Mouse (Mus musculus) gastrocnemius, adult 2 months (tissue): ENCODE results near the gene Setd7. TPM values are rescaled to one million over a fixed set of nuclear protein-coding genes. Genes with fewer than 3 reads are reported as not detected.

Experiments
- DNase-seq: peaks from one replicate; pipeline ENCODE4 v3.0.0; 2022
- H3K27ac ChIP-seq: fragments of 200-600 bp; 2 replicates; pipeline ENCODE4 v1.8.1; 2022; ENCODE audit warnings: mild to moderate bottlenecking
- H3K4me3 ChIP-seq: fragments of 200-600 bp; 2 replicates; pipeline ENCODE4 v1.8.1; 2022; ENCODE audit warnings: mild to moderate bottlenecking, moderate library complexity
- CTCF ChIP-seq: fragments of 200-600 bp; IDR thresholded peaks from 2 replicates; pipeline ENCODE4 v1.8.1; 2022; ENCODE audit warnings: antibody characterized with exemption, mild to moderate bottlenecking, moderate library complexity
- intact Hi-C: fragments of 180-260 bp; cut with DNase I; formaldehyde crosslinking; loops from one replicate; pipeline ENCODE4 v1.15.1; 2025
- total RNA-seq, 2 experiments: library from RNA; stranded (reverse); gene quantifications; 2 replicates each; pipeline ENCODE4 v1.2.3; 2021

Gene Setd7
- total RNA-seq, 2 experiments from 2014 or later: 148 to 167 TPM

GRCm38 (mm10) chr3:51577816-51578749 is 17.4 kb upstream of the Setd7 start:
- peak; percentile 45 for DNase-seq
- TF ChIP-seq CTCF: no peak
- H3K27ac ChIP-seq: no peak overlapping the region
- intact Hi-C loops: no loop called here
- no peak overlapping the region for H3K4me3 ChIP-seq

- no peak for TF ChIP-seq CTCF
- intact Hi-C loops: no loop called here
- H3K27ac ChIP-seq: no peak overlapping the region
- DNase-seq: no peak
- H3K4me3 ChIP-seq: no peak overlapping the region
Observed at GRCm38 (mm10) chr3:51577359-51577758, 16.7 kb upstream of the Setd7 start.

DNA sequence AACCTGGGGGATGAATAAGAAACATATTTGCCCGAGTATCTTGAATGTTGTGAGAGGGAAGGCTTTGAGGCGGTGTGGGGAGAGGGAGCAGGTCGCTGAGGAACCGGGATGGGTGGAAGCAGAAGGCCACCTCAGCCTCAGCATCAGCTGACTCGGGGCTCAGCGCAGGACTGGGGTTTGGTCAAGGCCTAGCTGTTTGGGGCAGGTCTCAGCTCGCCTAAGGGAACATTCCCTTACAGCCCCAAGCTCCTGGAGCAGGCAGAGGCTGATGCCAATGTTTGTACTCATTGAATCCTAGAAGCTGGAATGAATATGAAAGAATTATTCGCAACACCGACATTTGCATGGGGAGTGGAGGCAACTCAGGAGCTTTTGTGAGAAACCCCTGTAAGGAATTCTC is 13.2 kb upstream of the Setd7 start:
- no peak for TF ChIP-seq CTCF
- no peak overlapping the region for H3K27ac ChIP-seq
- intact Hi-C loops: no loop called here
- no peak for DNase-seq
- H3K4me3 ChIP-seq: no peak overlapping the region

DNA sequence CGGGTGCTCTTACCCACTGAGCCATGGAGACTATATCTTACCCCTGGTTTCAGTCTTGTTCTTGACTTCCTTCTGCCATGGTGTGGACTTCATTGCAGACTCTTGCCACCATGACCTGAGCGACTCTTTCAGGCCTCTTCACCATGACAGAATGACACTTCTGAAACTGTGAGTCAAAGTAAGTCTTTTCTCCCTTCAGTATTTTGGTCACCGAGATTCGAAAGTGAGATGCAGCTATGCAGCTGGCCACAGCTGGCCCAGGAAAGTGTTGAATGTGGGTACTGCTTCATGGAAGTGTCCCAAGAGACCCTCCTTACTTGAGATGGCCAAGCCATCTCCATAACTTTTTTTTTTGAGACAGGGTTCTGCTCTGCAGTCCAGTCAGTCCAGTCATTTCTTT is 9.5 kb upstream of the Setd7 start:
- no peak for DNase-seq
- intact Hi-C loops: no loop called here
- Histone ChIP-seq H3K27ac (no peak overlapping the region), H3K4me3 (no peak overlapping the region)
- TF ChIP-seq CTCF: no peak

DNA sequence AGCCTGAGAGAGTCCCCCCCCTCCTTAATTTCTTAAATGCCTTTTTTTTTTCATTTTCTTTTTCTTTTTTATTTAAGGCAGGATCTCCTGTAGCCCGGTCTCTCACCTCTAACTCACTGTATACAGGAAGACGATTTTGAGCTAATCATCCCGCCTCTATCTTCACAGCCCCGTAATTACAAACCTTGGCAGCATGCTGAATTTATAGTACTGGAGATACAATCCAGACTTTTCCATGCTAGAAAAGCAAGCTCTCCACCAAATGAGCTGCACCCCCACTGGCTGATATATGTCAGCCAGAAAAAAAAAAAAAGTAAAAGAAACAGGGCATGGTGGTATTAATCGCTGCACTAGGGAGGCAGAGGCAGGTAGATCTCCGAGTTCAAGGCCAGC is 1.3 kb upstream of the Setd7 start:
- intact Hi-C loops: loop anchor here (5.0 kb wide), 2 partner anchors 50 to 85 kb away; no protein-coding TSS in a partner anchor
- H3K27ac ChIP-seq: peak overlapping the region; percentile 99; the same call in 1 of the 2 replicates
- TF ChIP-seq CTCF: no peak

DNA sequence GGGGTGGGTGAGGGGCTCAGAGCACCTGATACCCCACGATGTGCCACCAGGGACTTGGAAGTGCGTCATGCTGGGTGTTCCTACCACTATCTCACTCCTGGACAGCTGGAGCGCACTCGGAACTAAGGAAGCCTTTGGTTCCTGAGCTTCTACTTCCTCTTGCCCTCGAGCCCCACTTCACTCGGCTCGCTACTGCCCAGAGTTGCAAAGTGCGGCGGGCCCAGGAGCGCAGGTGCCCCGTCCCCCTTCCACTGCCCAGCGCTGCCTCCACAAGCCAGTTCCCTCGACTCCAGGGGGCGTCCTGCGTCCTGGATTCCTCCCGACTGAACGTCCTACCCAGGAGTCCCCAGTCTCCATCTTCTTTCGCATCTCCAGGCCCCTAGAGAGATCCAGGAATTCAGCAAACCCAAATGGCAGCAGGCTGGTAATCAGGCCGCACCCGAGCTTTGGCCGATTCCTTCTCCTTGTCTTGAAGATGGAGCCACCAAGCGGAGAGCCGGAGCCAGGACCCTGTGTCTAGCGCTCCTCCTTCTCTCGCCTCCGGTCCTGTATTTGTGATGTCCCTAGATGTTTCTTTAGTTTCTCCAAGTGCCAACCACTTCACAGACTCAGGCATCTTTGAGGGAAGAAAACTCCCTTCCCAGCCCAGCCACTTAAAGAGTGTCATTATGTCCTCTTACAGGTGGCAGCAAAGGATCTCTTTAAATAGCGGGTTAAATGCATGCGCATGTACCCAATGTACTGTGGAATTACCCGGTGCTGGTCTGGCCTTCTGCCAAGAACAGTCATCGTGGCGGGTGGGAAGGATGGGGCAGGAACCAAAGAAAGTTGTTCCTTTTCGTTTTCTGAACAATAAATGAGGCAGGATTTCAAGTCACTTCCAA is 672 bp upstream of the Setd7 start:
- peak; percentile 69 for DNase-seq
- Histone ChIP-seq H3K4me3 (peak overlapping the region; percentile 84), H3K27ac (peak overlapping the region; percentile 99)
- intact Hi-C loops: loop anchor here (5.0 kb wide), 2 partner anchors 49 to 86 kb away; no protein-coding TSS in a partner anchor
- TF ChIP-seq CTCF: peak; percentile 46

More for the DNA sequence above, 1.3 kb upstream of the Setd7 start:
- no peak for DNase-seq
- H3K4me3 ChIP-seq: peak overlapping the region; percentile 84

DNA sequence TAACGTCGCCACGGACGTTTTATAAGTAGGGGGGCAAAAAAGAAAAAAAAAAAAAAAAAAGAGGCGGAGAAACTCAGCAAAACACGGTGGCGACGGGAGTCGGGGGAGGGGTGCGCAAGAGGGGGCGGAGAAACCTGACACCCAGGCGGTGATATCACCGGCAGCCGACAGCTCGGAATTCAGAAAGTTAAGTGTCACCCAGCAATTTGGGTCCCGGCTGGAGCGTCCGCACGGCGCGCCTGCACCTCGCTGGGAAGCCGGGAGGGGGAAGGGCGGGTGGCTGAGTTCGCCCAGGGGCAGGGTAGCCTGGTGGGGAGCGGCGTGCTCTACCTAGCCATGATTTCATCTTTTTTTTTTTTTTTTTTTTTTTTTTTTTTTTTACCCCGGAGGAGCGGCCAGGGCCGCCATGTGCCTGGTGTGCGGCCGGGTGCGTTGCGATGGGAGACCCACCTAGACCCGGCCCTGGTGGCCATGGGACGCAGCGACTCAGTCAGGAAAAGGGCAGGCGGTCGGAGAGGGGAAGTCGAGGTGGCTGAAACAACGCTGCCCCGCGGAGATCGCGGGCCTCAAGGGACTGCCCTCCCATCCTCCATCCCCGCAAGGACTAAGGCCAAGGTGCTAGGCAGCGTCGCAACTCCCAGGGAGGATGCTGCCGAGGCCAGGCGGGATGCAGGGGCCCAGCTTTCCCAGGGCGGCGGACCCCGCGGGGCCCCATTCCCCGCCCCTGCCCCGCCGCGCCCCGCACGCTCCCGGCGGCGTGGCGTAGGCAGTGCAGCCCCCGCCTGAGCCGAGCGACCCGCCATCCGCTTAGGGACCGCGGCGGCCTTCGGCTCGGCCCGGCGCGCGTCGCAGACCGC is 857 bp downstream of the Setd7 start:
- TF ChIP-seq CTCF: peak; percentile 18; the same call in 1 of the 2 replicates
- Histone ChIP-seq H3K27ac (peak overlapping the region; percentile 99), H3K4me3 (peak overlapping the region; percentile 84)
- intact Hi-C loops: loop anchor here (5.0 kb wide), 2 partner anchors 48 to 87 kb away; no protein-coding TSS in a partner anchor
- DNase-seq: peak; percentile 90

DNA sequence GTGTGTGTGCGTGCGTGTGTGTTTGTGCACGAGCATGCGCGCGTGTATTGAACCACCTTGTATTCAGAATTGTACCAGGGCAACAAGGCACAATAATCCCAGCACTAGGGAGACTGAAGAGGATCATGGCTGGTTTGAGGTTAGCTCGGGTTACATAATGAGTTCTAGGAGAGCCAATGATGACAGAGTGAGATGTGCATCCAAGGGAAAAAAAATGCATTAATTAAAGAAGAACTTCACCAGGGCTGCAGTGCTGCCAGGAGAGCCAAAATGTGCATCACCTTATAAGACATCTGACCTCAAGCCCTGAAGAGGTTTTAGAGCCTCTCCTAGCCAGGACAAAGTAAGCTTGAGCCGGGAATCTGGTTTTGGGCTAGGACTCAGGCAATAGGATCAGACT is 5.1 kb downstream of the Setd7 start:
- TF ChIP-seq CTCF: no peak
- Histone ChIP-seq H3K4me3 (no peak overlapping the region), H3K27ac (peak overlapping the region; percentile 53)
- intact Hi-C loops: no loop called here
- no peak for DNase-seq

- intact Hi-C loops: no loop called here
- no peak for TF ChIP-seq CTCF
- no peak for DNase-seq
- Histone ChIP-seq H3K27ac (peak overlapping the region; percentile 89), H3K4me3 (no peak overlapping the region)
Observed at GRCm38 (mm10) chr3:51554836-51555235, 5.8 kb downstream of the Setd7 start.

GRCm38 (mm10) chr3:51554067-51554466 is 6.6 kb downstream of the Setd7 start:
- intact Hi-C loops: no loop called here
- Histone ChIP-seq H3K27ac (peak overlapping the region; percentile 89), H3K4me3 (peak overlapping the region; percentile 75)
- DNase-seq: peak; percentile 32
- no peak for TF ChIP-seq CTCF

DNA sequence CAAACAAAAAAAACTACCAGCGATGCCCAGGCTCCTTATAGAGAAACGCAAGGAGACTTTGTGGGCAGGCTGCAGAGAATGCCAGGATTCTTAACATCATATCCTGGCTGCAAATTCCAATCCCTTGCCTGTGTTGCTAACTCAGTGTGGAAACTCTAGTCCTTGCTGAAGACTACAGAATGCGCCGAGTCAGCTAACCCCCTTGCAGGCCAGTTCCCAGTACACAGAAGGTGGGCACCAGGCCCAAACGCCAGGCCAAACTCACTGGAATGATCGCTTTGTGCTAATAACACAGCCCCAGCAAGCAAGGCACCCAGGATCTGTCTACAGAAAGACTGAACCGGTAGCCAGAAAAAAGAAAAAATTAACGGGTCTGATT is 7.2 kb downstream of the Setd7 start:
- intact Hi-C loops: no loop called here
- Histone ChIP-seq H3K27ac (peak overlapping the region; percentile 89), H3K4me3 (peak overlapping the region; percentile 75)
- no peak for TF ChIP-seq CTCF
- peak; percentile 89 for DNase-seq
